Mouse (Mus musculus) liver, adult 2 months (tissue): ENCODE data around the gene Dhdds. TPM values are rescaled to one million over a fixed set of nuclear protein-coding genes. Genes with fewer than 3 reads are reported as not detected.
A peak's percentile ranks its signal among the peaks of the same experiment; 100 is the strongest.

Source experiments
- DNase-seq: peaks from one replicate; pipeline ENCODE4 v3.0.0-alpha.2; 2011; ENCODE audit warnings: low read depth, low spot score; ENCODE audit errors: extremely low read depth
- H3K27ac ChIP-seq: fragments of 200-500 bp; replicated peaks from 2 replicates; pipeline ENCODE4 v1.5.1; 2012; ENCODE audit warnings: low read depth, mild to moderate bottlenecking, control low read depth, inconsistent platforms, low read length; ENCODE audit not compliant: insufficient read depth
- H3K27me3 ChIP-seq: fragments of 200-500 bp; 2 replicates; pipeline ENCODE4 v1.6.1; 2012; ENCODE audit warnings: mild to moderate bottlenecking, moderate library complexity, low read length, inconsistent platforms; ENCODE audit not compliant: control insufficient read depth, insufficient read depth
- H3K36me3 ChIP-seq: fragments of 200-500 bp; 2 replicates; pipeline ENCODE4 v1.6.1; 2012; ENCODE audit warnings: low read length, inconsistent platforms; ENCODE audit not compliant: control insufficient read depth, insufficient read depth
- H3K4me1 ChIP-seq: fragments of 200-500 bp; 2 replicates; pipeline ENCODE4 v1.6.1; 2011; ENCODE audit warnings: low read length; ENCODE audit not compliant: control insufficient read depth, insufficient read depth
- H3K4me3 ChIP-seq: fragments of 200-500 bp; 2 replicates; pipeline ENCODE4 v1.5.1; 2011; ENCODE audit warnings: low read depth, mild to moderate bottlenecking, control low read depth, low read length, moderate library complexity; ENCODE audit not compliant: insufficient read depth
- H3K79me2 ChIP-seq: fragments of 200-500 bp; 2 replicates; pipeline ENCODE4 v1.6.1; 2012; ENCODE audit warnings: inconsistent platforms, mild to moderate bottlenecking, low read length, moderate library complexity; ENCODE audit not compliant: control insufficient read depth, insufficient read depth
- H3K9ac ChIP-seq: fragments of 200-500 bp; 2 replicates; pipeline ENCODE4 v1.6.1; 2012; ENCODE audit warnings: low read depth, mild to moderate bottlenecking, control low read depth, inconsistent platforms, low read length
- CTCF ChIP-seq: fragments of 200-500 bp; IDR thresholded peaks from 2 replicates; pipeline ENCODE4 v1.5.1; 2011; ENCODE audit warnings: low read depth, low read length, control low read depth
- POLR2A ChIP-seq: fragments of 200-500 bp; IDR thresholded peaks from 2 replicates; pipeline ENCODE4 v1.6.1; 2011; ENCODE audit warnings: low read length, control low read depth; ENCODE audit not compliant: insufficient read depth; ENCODE audit errors: extremely low read depth
- WGBS: fragments of 180-500 bp; shearing (Covaris S2); methylation state at CpG from one replicate; pipeline ENCODE4 v1.1.7; 2018; 5-methylcytosine and 5-hydroxymethylcytosine counted together
- polyA plus RNA-seq: library from polyadenylated mRNA; depleted of rRNA; stranded (reverse); fragments of >200 nt; gene quantifications from 2 replicates; pipeline ENCODE4 v1.2.3, GENCODE M21; 2012; rRNA removed
- total RNA-seq: library from RNA; depleted of rRNA; stranded (reverse); fragments of >200 nt; gene quantifications from 2 replicates; pipeline ENCODE4 v1.2.3, GENCODE M21; 2014; rRNA removed

Gene Dhdds
- total RNA-seq (14.0 and 15.6 TPM in 2 replicates), polyA plus RNA-seq (19.2 and 21.3 TPM in 2 replicates)

DNA sequence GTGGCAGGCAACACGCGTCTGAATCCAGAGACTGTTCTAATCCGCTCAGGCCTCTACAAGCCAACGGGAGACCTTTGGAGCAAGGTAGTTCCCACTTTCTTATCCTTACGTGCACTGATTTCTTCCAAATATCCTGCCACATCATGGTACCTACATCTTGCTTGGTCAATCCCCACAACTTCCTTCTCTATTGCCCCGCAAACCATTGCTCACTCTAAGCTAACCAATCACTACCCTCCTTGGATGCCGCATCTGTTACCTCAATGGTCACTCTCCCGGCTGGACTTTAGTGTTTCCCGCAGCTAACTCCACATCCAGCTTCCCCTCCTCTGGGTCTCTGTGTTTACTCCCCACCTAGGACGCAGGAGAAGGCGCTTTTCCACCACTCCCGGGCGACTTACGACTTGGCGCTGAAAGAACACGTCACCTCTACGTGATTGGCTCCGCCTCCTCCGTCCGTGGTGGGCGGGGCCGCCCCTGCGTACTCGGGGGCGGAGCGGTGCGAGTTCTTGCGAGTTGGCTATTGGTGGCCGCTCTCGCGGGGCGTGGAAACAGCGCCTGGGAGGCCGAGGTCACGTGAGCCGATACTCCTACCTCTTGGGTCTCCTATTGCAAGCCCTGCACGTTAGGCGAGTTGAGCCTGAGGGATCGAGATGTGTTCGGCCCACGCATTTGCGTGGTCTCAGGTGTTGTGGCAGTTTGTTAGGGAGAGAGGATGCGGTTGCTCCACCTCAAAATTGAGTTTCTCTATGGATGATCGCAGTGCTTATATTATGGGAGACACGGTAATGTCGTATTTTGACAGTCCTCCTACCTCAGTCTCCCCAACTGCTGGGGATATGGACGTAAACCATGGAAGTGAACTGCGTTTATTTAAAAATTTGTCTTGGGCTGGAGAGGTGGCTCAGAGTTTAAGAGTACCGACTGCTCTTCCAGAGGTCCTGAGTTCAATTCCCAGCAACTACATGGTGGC is at the start of gene Dhdds:
Gene Dhdds, minus strand, starts transcription at position 453 of the 973 bp plus-strand sequence.
- 2% methylated on average over 49 of the region's 49 CpGs for WGBS
- TF ChIP-seq POLR2A, result peak; percentile 60; the same call in 1 of the 2 replicates
- TF ChIP-seq CTCF, result no peak
- H3K27me3 ChIP-seq, result no peaks in the 10 kb centered on the region

GRCm38 (mm10) chr4:134047648-134048047 is 46.9 kb upstream of the Dhdds start:
- Histone ChIP-seq H3K4me3 (no peak overlapping the region), H3K27ac (no peak overlapping the region), H3K36me3 (no peaks in the 10 kb centered on the region), H3K79me2 (no peaks in the 10 kb centered on the region), H3K9ac (no peak overlapping the region), H3K4me1 (no peaks in the 10 kb centered on the region), H3K27me3 (no peaks in the 10 kb centered on the region)
- 79% methylated on average over 5 of the region's 5 CpGs for WGBS
- DNase-seq, result no peak
- TF ChIP-seq POLR2A, result no peak
- TF ChIP-seq CTCF, result no peak

More for the DNA sequence above, at the start of gene Dhdds:
- Histone ChIP-seq H3K4me3 (peak within 1 kb of the TSS; percentile 64), H3K79me2 (0 out of 2 replicates have a peak, but pooled peaks cover 2% of the 10 kb centered on the region), H3K4me1 (no peaks in the 10 kb centered on the region), H3K27ac (peak within 1 kb of the TSS; percentile 33; the same call in 1 of the 2 replicates), H3K36me3 (peaks cover 7% of the 10 kb centered on the region; the same call in 1 of the 2 replicates), H3K9ac (peak within 1 kb of the TSS; percentile 81)
- DNase-seq, result peak; percentile 86

DNA sequence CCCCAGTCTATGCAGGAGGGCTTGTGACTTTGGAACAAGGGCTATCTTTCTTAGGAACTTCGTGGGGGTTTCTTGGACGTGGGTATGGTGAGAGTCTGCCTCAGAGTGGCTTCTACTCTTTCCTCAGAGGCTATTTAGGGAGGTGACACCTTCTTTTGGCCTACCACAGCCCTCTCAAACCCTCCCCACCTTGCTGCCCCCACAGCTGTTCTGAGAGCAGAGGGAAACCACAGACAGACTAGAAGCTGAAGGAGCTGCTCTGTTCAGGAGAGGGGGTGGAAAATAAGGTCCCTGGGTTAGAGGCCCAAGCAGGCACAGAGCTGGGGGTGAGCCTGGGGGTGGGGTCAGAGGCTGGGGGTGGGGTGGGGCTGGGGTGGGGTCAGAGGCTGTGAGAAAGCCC is 42.3 kb upstream of the Dhdds start:
- no peak overlapping the region for H3K4me3 ChIP-seq
- no peak overlapping the region for H3K27ac ChIP-seq
- no peaks in the 10 kb centered on the region for H3K36me3 ChIP-seq
- TF ChIP-seq POLR2A (no peak), CTCF (no peak)
- WGBS, result 59% methylated on average over 2 of the region's 2 CpGs
- H3K79me2 ChIP-seq, result no peaks in the 10 kb centered on the region
- H3K27me3 ChIP-seq, result 0 out of 2 replicates have a peak, but pooled peaks cover 5% of the 10 kb centered on the region
- H3K9ac ChIP-seq, result no peak overlapping the region
- no peak for DNase-seq
- H3K4me1 ChIP-seq, result no peaks in the 10 kb centered on the region

- H3K79me2 ChIP-seq, result no peaks in the 10 kb centered on the region
- no peak for TF ChIP-seq CTCF
- 56% methylated on average over 9 of the region's 9 CpGs for WGBS
- H3K36me3 ChIP-seq, result no peaks in the 10 kb centered on the region
- no peak for DNase-seq
- H3K27me3 ChIP-seq, result 0 out of 2 replicates have a peak, but pooled peaks cover 6% of the 10 kb centered on the region
- no peak overlapping the region for H3K4me3 ChIP-seq
- no peak overlapping the region for H3K9ac ChIP-seq
- no peaks in the 10 kb centered on the region for H3K4me1 ChIP-seq
- H3K27ac ChIP-seq, result no peak overlapping the region
Measured at GRCm38 (mm10) chr4:134041317-134042123, 40.8 kb upstream of the Dhdds start.

DNA sequence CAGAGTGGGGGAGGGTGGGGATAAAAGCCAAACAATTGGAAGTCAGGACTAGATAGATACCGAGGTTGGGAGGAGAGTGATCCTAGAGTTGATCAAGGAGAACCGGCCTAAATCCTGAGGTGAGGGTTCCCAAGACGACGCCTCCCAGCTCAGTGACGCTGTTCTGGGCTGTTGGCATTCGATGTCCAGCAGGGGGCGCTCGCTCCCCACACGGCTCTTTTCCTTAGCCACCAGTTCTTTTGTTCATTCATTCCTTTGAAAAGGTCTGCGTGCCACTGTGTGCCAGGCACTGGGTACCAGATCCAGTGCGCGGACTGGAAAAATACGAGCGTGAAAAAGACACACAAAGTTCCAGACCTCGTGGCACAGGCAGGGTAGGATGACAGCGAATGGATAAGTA is 35.2 kb upstream of the Dhdds start:
- Histone ChIP-seq H3K9ac (no peak overlapping the region), H3K4me1 (no peaks in the 10 kb centered on the region), H3K27me3 (0 out of 2 replicates have a peak, but pooled peaks cover 6% of the 10 kb centered on the region), H3K4me3 (no peak overlapping the region), H3K36me3 (no peaks in the 10 kb centered on the region), H3K27ac (no peak overlapping the region), H3K79me2 (no peaks in the 10 kb centered on the region)
- WGBS, result 4% methylated on average over 16 of the region's 16 CpGs
- no peak for DNase-seq
- TF ChIP-seq CTCF (peak; percentile 89), POLR2A (no peak)
